Comparison of ENCODE assay signal across 8 mouse cellular contexts in the genomic region with DNA sequence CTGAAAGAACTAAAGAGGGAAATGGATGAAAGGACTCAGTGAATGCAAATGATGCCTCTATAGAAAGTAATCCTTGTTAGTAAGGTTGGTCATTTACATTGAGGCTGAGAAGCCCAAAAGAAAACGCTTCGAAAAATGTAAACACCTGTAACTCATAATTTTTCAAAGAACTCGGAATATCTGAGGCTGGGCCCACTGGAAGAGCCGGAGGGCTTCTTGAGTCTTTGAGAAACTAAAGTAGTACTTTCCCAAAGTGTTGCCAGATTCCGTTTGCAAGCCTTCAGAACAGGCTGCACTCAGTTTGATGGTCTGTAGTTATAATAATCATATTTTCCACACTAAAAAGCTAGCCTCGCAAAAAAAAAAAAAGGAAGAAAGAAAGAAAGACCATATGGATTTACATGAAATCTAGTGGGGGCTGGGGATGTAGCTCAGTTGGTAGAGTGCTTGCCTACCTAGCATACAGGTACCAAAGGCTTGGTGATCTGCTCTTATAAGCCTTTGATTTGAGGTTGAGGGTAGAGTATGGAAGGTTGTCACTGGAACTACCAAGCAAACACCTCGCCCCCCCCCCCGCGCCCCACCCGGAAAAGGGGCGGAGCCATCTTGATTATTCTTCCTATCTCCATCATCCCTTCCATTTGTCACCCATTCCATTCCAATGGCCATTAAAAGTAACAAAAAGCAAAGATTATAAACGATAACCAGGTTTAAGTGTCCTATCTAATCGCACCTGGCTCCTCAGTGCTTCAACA. TPM values are rescaled to one million over a fixed set of nuclear protein-coding genes. Genes with fewer than 3 reads are reported as not detected.
DNase-seq lines count a peak whose midpoint lies in the region; ATAC-seq and TF ChIP-seq lines count a peak whose summit lies in the region.

A gene (minus strand): TSS at position 48 of the 755 bp plus-strand sequence.

- H3K4me3 ChIP-seq in liver, adult 2 months (ENCODE audit: insufficient read depth, low read depth, low read length): peak within 1 kb of the TSS; percentile 97
- H3K4me3 ChIP-seq in gastrocnemius, adult 2 months: peak within 1 kb of the TSS; percentile 99
- H3K4me3 ChIP-seq in hindbrain, postnatal 0 days (ENCODE audit: low read length): peak within 1 kb of the TSS; percentile 76
- peak within 1 kb of the TSS; percentile 89 for H3K4me3 ChIP-seq in macrophage (ENCODE audit: inconsistent target)

- H3K4me2 ChIP-seq in hindbrain, postnatal 0 days (ENCODE audit: low read depth, low read length): peak within 1 kb of the TSS; percentile 80

- H3K36me3 ChIP-seq in liver, adult 2 months (ENCODE audit: control insufficient read depth, insufficient read depth, low read length): no peaks in the 10 kb centered on the region
- H3K36me3 ChIP-seq in hindbrain, postnatal 0 days (ENCODE audit: insufficient read depth, low read length): no peaks in the 10 kb centered on the region
- no peaks in the 10 kb centered on the region for H3K36me3 ChIP-seq in macrophage (ENCODE audit: inconsistent target)

- no peaks in the 10 kb centered on the region for H3K9me3 ChIP-seq in hindbrain, postnatal 0 days (ENCODE audit: low read length)

- peak within 1 kb of the TSS; percentile 96 for H3K27ac ChIP-seq in liver, adult 2 months (replicated peaks; ENCODE audit: insufficient read depth, low read depth, low read length)
- H3K27ac ChIP-seq in gastrocnemius, adult 2 months: peak within 1 kb of the TSS; percentile 94
- H3K27ac ChIP-seq in hindbrain, postnatal 0 days: peak within 1 kb of the TSS; percentile 76
- peak within 1 kb of the TSS; percentile 29; the same call in 1 of the 2 replicates for H3K27ac ChIP-seq in macrophage

- 42% methylated on average over 13 of the region's 13 CpGs for WGBS in liver, adult 2 months
- WGBS in hindbrain, postnatal 0 days: 50% methylated on average over 13 of the region's 13 CpGs
- 66% methylated on average over 12 of the region's 13 CpGs for WGBS in macrophage (ENCODE audit: missing documents)

- ATAC-seq in hindbrain, postnatal 0 days: peak; percentile 4; the same call in 1 of the 2 replicates

- no peaks in the 10 kb centered on the region for H3K27me3 ChIP-seq in liver, adult 2 months (ENCODE audit: control insufficient read depth, insufficient read depth, low read length)
- H3K27me3 ChIP-seq in hindbrain, postnatal 0 days (ENCODE audit: insufficient read depth, low read length): no peaks in the 10 kb centered on the region

- peak within 1 kb of the TSS; percentile 80 for H3K9ac ChIP-seq in liver, adult 2 months (ENCODE audit: low read depth, low read length)
- peak within 1 kb of the TSS; percentile 78 for H3K9ac ChIP-seq in hindbrain, postnatal 0 days (replicated peaks; ENCODE audit: low read length)

- H3K79me2 ChIP-seq in liver, adult 2 months (ENCODE audit: control insufficient read depth, insufficient read depth, low read length): peaks cover 10% of the 10 kb centered on the region; the same call in 1 of the 2 replicates
- H3K79me2 ChIP-seq in macrophage (ENCODE audit: inconsistent target): peaks cover 33% of the 10 kb centered on the region

- intact Hi-C loops in gastrocnemius, adult 2 months (cut with DNase I): no loop called here

- peaks cover 3% of the 10 kb centered on the region for H3K4me1 ChIP-seq in liver, adult 2 months (ENCODE audit: control insufficient read depth, insufficient read depth, low read length)
- H3K4me1 ChIP-seq in hindbrain, postnatal 0 days (ENCODE audit: insufficient read depth, low read length): 0 out of 2 replicates have a peak, but pooled peaks cover 4% of the 10 kb centered on the region

- TF ChIP-seq POLR2A in liver, adult 2 months (IDR thresholded peaks at IDR 0.05; ENCODE audit: extremely low read depth, insufficient read depth, low read length): no peak

- TF ChIP-seq CTCF in liver, adult 2 months (IDR thresholded peaks at IDR 0.05; ENCODE audit: low read depth, low read length): no peak
- TF ChIP-seq CTCF in gastrocnemius, adult 2 months (IDR thresholded peaks at IDR 0.05): no peak
- no peak for TF ChIP-seq CTCF in hindbrain, postnatal 0 days (IDR thresholded peaks at IDR 0.05; ENCODE audit: low read depth)

- no peak for DNase-seq in liver, adult 2 months (ENCODE audit: extremely low read depth, low read depth, low spot score)
- DNase-seq in liver: no peak
- no peak for DNase-seq in adrenal gland, adult 8-10 months
- no peak for DNase-seq in gastrocnemius, adult 2 months
- no peak for DNase-seq in hindbrain, postnatal 0 days (ENCODE audit: low spot score)
- DNase-seq in ovary, postnatal 14 days (ENCODE audit: low spot score): no peak
- no peak for DNase-seq in right cerebral cortex, postnatal 14 days

RNA-seq across cellular contexts. Expression of the gene that starts here (rescaled TPM):
- 70.5 and 75.6 TPM in 2 replicates for total RNA-seq in liver, adult 2 months (2014; rRNA removed)
- 111 and 172 TPM in 2 replicates for polyA plus RNA-seq in liver, adult 2 months (2012; rRNA removed)
- total RNA-seq in adrenal gland, adult 8-10 months (2022): 100 to 1,000 TPM; 142 to 204 (median 165) TPM
- total RNA-seq in gastrocnemius, adult 2 months (2021): 100 to 1,000 TPM; 323 to 429 TPM
- total RNA-seq in hindbrain, postnatal 0 days (2014; rRNA removed): 47.7 and 58.1 TPM in 2 replicates
- polyA plus RNA-seq in hindbrain, postnatal 0 days (2015; fragmentation: Nextera tagmentation; extraction: Ambion mirVana): 422 and 423 TPM in 2 replicates
- total RNA-seq in macrophage (2018; cell fraction: chromatin; rRNA removed): 10 to 100 TPM; 16.7 to 48.1 (median 28.8) TPM
- 10 to 100 TPM; 52.6 to 89.9 (median 69.8) TPM for total RNA-seq in macrophage (2018; cell fraction: cytosol; rRNA removed)
- total RNA-seq in macrophage (2018; cell fraction: nucleus; rRNA removed): 10 to 100 TPM; 19.2 to 45.6 (median 31.5) TPM
- polyA plus RNA-seq in macrophage (2018): 33.9 to 65.2 TPM (median 41.5 TPM) in 3 replicates

Comparison
In these comparisons a context has a peak if more than half of its experiments do, and no peak if none do; other contexts are left out.
1. H3K27ac ChIP-seq: peak in every context shown above with its lines; median percentile 96 in liver, adult 2 months; 94 in gastrocnemius, adult 2 months; 76 in hindbrain, postnatal 0 days; 29 in macrophage.